Mouse (Mus musculus) limb, embryonic 11.5 days (tissue): ENCODE data around the gene Slc16a5. TPM values are rescaled to one million over a fixed set of nuclear protein-coding genes. Genes with fewer than 3 reads are reported as not detected.
"Not testable (repeated sequence)": the region's sequence is repeated elsewhere in the genome, so short reads cannot be mapped to it uniquely, and the experiment has no call there.

Source experiments
- ATAC-seq: fragments of 200-750 bp; cut with Nextera tagmentation; 2 replicates; pipeline ENCODE4 v1.8.0; 2017; ENCODE audit warnings: low read depth; ENCODE audit not compliant: insufficient number of reproducible peaks, low FRiP score, low TSS enrichment
- DNase-seq: peaks from one replicate; pipeline ENCODE4 v3.0.0-alpha.2; 2015; ENCODE audit warnings: low spot score
- H3K27ac ChIP-seq: fragments of 300-500 bp; sonication (generic); replicated peaks from 2 replicates; pipeline ENCODE4 v1.5.1; 2014; ENCODE audit warnings: low read depth, mild to moderate bottlenecking, low read length
- H3K27me3 ChIP-seq: fragments of 300-500 bp; sonication (generic); 2 replicates; pipeline ENCODE4 v1.6.1; 2014; ENCODE audit warnings: mild to moderate bottlenecking, low read length, mixed read lengths; ENCODE audit not compliant: control insufficient read depth, insufficient read depth
- H3K36me3 ChIP-seq: fragments of 300-500 bp; sonication (generic); 2 replicates; pipeline ENCODE4 v1.6.1; 2014; ENCODE audit warnings: mild to moderate bottlenecking, low read length, moderate library complexity, mixed read lengths; ENCODE audit not compliant: control insufficient read depth, insufficient read depth
- H3K4me1 ChIP-seq: fragments of 300-500 bp; sonication (generic); 2 replicates; pipeline ENCODE4 v1.6.1; 2014; ENCODE audit warnings: low read length, mixed read lengths; ENCODE audit not compliant: control insufficient read depth, insufficient read depth
- H3K4me2 ChIP-seq: fragments of 300-500 bp; sonication (generic); 2 replicates; pipeline ENCODE4 v1.6.1; 2014; ENCODE audit warnings: low read depth, mild to moderate bottlenecking, moderate library complexity; ENCODE audit not compliant: severe bottlenecking
- H3K4me3 ChIP-seq: fragments of 300-500 bp; sonication (generic); 2 replicates; pipeline ENCODE4 v1.5.1; 2014; ENCODE audit warnings: low read depth, low read length
- H3K9ac ChIP-seq: fragments of 300-500 bp; sonication (generic); 2 replicates; pipeline ENCODE4 v1.6.1; 2014; ENCODE audit warnings: mild to moderate bottlenecking, low read length
- H3K9me3 ChIP-seq: fragments of 300-500 bp; sonication (generic); 2 replicates; pipeline ENCODE4 v1.6.1; 2016; ENCODE audit warnings: low read length; ENCODE audit not compliant: control insufficient read depth
- WGBS: fragments of 180-500 bp; shearing (Covaris S2); extraction: QIAGEN DNeasy Blood & Tissue Kit; methylation state at CpG from one replicate; pipeline ENCODE4 v1.1.7; 2014; 5-methylcytosine and 5-hydroxymethylcytosine counted together
- polyA plus RNA-seq: library from polyadenylated mRNA; unstranded; fragments of >200 nt; fragmentation: Nextera tagmentation; extraction: Ambion mirVana; gene quantifications from 2 replicates; pipeline ENCODE4 v1.2.1, GENCODE M21; 2014

Slc16a5 gene
- polyA plus RNA-seq, 1 experiment from 2014 or later = 0.09 TPM

DNA sequence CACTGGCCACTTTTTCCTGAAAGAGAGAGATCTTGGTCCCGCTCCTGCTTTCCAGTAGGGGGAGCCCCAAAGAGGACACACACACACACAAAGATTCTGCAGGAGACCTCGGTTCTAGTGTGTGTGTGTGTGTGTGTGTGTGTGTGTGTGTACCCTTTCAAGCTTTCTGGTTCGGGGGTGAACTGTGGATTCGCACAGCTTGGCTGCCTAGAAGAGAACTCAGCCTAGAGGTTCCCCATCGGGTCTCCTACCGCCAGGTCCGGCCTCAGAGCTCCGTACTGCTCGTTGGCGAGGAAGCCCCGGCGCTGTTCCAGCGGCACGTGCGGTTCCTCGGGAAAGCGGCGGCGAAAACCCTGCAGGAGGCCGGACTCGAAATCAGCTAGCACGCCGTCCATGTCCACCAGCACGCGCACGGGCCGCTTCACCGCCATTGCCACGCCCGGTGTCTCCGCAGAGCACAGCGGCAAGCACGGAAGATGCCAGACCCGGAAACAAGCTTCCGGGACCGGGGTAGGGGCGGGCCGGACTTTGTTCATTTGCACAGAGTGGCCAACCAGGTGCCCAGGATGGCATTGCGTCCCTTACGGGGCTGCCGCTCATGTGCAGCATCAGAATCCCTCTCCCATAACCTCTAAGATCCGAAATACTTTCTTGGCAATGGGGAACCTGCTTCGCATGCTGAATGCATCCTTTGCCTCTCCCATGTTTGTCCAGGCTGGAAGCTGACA lies 29.2 kb downstream of the Slc16a5 start, which contains the start of gene Nt5c:
TSS of gene Nt5c (minus strand) at position 507 of the 728 bp plus-strand sequence.
- Histone ChIP-seq H3K4me2 (peak within 1 kb of the TSS; percentile 78), H3K9ac (peak within 1 kb of the TSS; percentile 77), H3K4me3 (peak within 1 kb of the TSS; percentile 65), H3K36me3 (no peaks in the 10 kb centered on the region), H3K9me3 (no peaks in the 10 kb centered on the region), H3K27ac (0 out of 2 replicates have a peak within 1 kb of the TSS, but pooled peaks have one; percentile 42), H3K4me1 (peaks cover 6% of the 10 kb centered on the region), H3K27me3 (no peaks in the 10 kb centered on the region)
- under 1% methylated on average over 43 of the region's 43 CpGs for WGBS
- DNase-seq (peak; percentile 84), ATAC-seq (peak; percentile 65)

GRCm38 (mm10) chr11:115492387-115492786 lies 30.1 kb downstream of the Slc16a5 start:
- Histone ChIP-seq H3K36me3 (peaks cover 4% of the 10 kb centered on the region; the same call in 1 of the 2 replicates), H3K9ac (peak overlapping the region; percentile 77), H3K27ac (no peak overlapping the region), H3K9me3 (no peaks in the 10 kb centered on the region), H3K4me3 (peak overlapping the region; percentile 65; the same call in 1 of the 2 replicates), H3K4me1 (peaks cover 6% of the 10 kb centered on the region), H3K27me3 (no peaks in the 10 kb centered on the region), H3K4me2 (peak overlapping the region; percentile 78)
- DNase-seq = no peak
- 47% methylated on average over 6 of the region's 6 CpGs for WGBS
- ATAC-seq = no peak

DNA sequence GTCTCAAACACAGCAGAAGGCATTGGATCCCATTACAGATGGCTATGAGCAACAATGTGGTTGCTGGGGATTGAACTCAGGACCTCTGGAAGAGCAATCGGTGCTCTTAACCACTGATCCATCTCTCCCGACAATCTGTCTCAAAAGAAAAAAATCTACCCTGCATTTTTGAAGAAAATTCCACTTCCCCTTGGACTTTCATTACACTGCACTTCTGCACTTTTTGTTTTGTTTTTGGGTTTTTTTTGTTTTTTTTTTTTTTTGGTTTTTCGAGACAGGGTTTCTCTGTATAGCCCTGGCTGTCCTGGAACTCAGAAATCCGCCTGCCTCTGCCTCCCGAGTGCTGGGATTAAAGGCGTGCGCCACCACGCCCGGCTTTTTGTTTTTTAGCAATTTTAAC lies 34.3 kb downstream of the Slc16a5 start:
- not testable (repeated sequence) for H3K27ac ChIP-seq, H3K9ac ChIP-seq, ATAC-seq, DNase-seq, H3K9me3 ChIP-seq, H3K27me3 ChIP-seq, H3K4me1 ChIP-seq, H3K4me3 ChIP-seq, H3K4me2 ChIP-seq
- 89% methylated on average over 9 of the region's 9 CpGs for WGBS
- peaks cover 25% of the 10 kb centered on the region for H3K36me3 ChIP-seq

DNA sequence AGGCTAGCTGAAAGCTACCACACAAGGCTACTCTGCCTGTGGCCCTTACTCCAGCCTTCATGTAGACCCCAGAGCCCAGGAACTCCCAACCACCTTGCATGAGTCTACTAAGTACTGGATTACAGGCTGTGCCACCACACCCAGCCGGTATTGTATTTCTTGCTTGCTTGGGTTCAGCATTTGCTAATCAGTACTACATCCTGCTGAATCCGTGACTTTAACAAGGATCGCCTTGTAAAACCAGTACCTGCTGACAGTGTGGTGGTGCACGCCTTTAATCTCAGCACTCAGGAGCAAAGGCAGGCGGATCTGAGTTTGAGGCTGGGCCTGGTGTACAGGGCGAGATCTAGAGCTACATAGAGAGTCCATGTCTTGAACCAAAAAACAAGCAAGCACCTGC lies 40.4 kb downstream of the Slc16a5 start:
- Histone ChIP-seq H3K4me1 (no peaks in the 10 kb centered on the region), H3K36me3 (peaks cover 26% of the 10 kb centered on the region), H3K27ac (no peak overlapping the region), H3K27me3 (no peaks in the 10 kb centered on the region), H3K9me3 (no peaks in the 10 kb centered on the region), H3K9ac (no peak overlapping the region), H3K4me2 (no peak overlapping the region), H3K4me3 (no peak overlapping the region)
- no peak for ATAC-seq
- no peak for DNase-seq
- WGBS = 88% methylated on average over 6 of the region's 6 CpGs

- Histone ChIP-seq H3K27ac (no peak overlapping the region), H3K27me3 (no peaks in the 10 kb centered on the region), H3K36me3 (peaks cover 8% of the 10 kb centered on the region), H3K4me1 (peaks cover 18% of the 10 kb centered on the region), H3K9ac (no peak overlapping the region), H3K9me3 (no peaks in the 10 kb centered on the region), H3K4me2 (no peak overlapping the region), H3K4me3 (no peak overlapping the region)
- WGBS = 88% methylated on average over 3 of the region's 3 CpGs
- no peak for ATAC-seq
- DNase-seq = no peak
Observed at GRCm38 (mm10) chr11:115506586-115506985, 44.3 kb downstream of the Slc16a5 start.

GRCm38 (mm10) chr11:115508061-115508460 lies 45.8 kb downstream of the Slc16a5 start:
- Histone ChIP-seq H3K27ac (no peak overlapping the region), H3K36me3 (peaks cover under 1% of the 10 kb centered on the region; the same call in 1 of the 2 replicates), H3K4me1 (peaks cover 31% of the 10 kb centered on the region), H3K4me2 (no peak overlapping the region), H3K27me3 (no peaks in the 10 kb centered on the region), H3K9ac (no peak overlapping the region), H3K9me3 (no peaks in the 10 kb centered on the region), H3K4me3 (no peak overlapping the region)
- WGBS = 87% methylated on average over 2 of the region's 2 CpGs
- DNase-seq (no peak), ATAC-seq (no peak)

DNA sequence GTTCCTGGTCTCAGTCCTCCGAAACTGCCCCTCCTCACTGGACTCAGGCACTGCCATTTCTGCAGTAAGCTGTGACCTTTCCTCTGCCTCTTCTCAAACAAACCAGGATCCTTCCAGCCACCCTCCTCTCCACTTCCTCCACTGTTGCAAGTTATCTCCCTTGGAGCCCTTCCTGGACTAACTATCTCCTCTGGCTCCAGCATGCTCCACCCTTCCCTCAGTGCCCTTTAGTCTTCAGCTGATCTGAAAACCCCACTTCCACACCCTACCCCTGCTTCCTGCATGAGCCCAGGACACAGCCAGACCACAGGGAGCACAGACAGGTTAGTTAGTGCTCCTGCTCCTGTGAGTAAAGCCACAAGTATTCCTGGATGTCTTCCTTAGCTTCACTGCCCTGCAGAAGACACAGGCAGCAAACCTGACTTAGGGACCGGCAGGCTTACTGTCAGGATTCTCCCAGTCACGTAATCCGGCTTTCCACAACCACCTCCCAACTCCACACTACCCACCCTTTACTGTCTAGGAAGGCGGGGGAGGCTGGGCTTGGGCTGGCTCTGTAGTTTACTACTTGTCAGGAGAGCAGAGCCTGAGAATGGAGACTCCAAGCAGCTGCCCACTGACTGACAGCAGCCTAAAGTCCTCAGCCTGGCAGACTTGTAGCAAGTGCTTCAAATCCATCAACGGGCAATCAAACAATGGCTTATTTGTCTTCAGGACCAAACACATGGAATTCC lies 47.7 kb downstream of the Slc16a5 start:
- H3K9me3 ChIP-seq = no peaks in the 10 kb centered on the region
- H3K4me2 ChIP-seq = no peak overlapping the region; the same call in 1 of the 2 replicates
- H3K4me1 ChIP-seq = peaks cover 31% of the 10 kb centered on the region
- 61% methylated on average over 6 of the region's 6 CpGs for WGBS
- ATAC-seq (no peak), DNase-seq (no peak)
- H3K36me3 ChIP-seq = no peaks in the 10 kb centered on the region
- H3K4me3 ChIP-seq = no peak overlapping the region
- H3K9ac ChIP-seq = no peak overlapping the region
- H3K27ac ChIP-seq = no peak overlapping the region
- H3K27me3 ChIP-seq = no peaks in the 10 kb centered on the region

DNA sequence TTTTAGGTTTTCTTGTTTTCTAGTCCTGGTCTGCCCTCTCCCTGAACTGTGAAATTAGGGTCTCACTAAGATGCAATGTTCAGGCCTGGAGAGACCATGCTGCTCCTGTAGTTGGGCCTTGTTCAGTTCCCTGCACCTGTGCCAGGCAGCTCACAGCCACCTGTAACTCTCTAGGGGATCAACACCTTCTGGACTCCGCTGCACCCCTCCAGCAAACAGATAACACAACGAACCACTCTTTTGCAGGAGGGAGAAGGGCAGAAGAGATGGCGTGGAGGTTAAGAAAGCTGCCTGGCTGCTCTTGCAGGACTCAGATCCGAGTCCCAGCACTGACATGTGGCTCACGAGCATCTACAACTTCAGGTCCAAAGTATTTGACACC lies 48.2 kb downstream of the Slc16a5 start:
- 61% methylated on average over 5 of the region's 5 CpGs for WGBS
- Histone ChIP-seq H3K9me3 (no peaks in the 10 kb centered on the region), H3K27me3 (no peaks in the 10 kb centered on the region), H3K4me2 (peak overlapping the region; percentile 1; the same call in 1 of the 2 replicates), H3K4me3 (no peak overlapping the region), H3K36me3 (no peaks in the 10 kb centered on the region), H3K9ac (no peak overlapping the region), H3K27ac (no peak overlapping the region), H3K4me1 (peaks cover 31% of the 10 kb centered on the region)
- DNase-seq (no peak), ATAC-seq (no peak)
